Mouse (Mus musculus) layer of hippocampus, postnatal 10 days (tissue): ENCODE measurements around the gene Hoxd8. TPM values are rescaled to one million over a fixed set of nuclear protein-coding genes. Genes with fewer than 3 reads are reported as not detected.

Source experiments
- DNase-seq, 2 experiments: peaks; one replicate each; pipeline ENCODE4 v3.0.0; 2021; ENCODE audit warnings: low spot score in 2 of 2
- total RNA-seq, 2 experiments: library from RNA; stranded (reverse); gene quantifications; 2 replicates each; pipeline ENCODE4 v1.2.3; 2021

Hoxd8 gene
- total RNA-seq, 2 experiments from 2014 or later: 0.23 TPM; not detected in 1

- DNase-seq: no peak
Measured at GRCm38 (mm10) chr2:74698201-74699052, 6.0 kb upstream of the Hoxd8 start.

DNA sequence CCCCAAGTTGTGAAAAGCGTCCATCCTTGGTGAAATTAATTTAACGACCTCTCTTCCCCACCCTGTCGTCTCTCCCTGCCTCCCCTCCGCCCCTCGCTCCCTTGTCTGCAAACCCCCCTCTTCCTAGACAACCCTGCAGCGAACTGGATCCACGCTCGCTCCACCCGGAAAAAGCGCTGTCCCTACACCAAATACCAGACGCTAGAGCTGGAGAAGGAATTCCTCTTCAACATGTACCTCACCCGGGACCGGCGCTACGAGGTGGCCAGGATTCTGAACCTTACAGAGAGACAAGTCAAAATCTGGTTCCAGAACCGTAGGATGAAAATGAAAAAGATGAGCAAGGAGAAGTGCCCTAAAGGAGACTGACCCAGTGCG, 5.4 kb upstream of the Hoxd8 start:
- no peak for DNase-seq

- DNase-seq: no peak
Measured at GRCm38 (mm10) chr2:74699664-74700545, 4.5 kb upstream of the Hoxd8 start.

GRCm38 (mm10) chr2:74700546-74701112, 3.8 kb upstream of the Hoxd8 start:
- DNase-seq: no peak

GRCm38 (mm10) chr2:74701949-74702819, 2.2 kb upstream of the Hoxd8 start:
- peak; percentile 88 to 89 for DNase-seq

- DNase-seq: no peak
Measured at GRCm38 (mm10) chr2:74702820-74703219, 1.6 kb upstream of the Hoxd8 start.

GRCm38 (mm10) chr2:74703317-74703716, 1.1 kb upstream of the Hoxd8 start:
- DNase-seq: no peak

- no peak for DNase-seq
Measured at GRCm38 (mm10) chr2:74703720-74704392, 559 bp upstream of the Hoxd8 start.

DNA sequence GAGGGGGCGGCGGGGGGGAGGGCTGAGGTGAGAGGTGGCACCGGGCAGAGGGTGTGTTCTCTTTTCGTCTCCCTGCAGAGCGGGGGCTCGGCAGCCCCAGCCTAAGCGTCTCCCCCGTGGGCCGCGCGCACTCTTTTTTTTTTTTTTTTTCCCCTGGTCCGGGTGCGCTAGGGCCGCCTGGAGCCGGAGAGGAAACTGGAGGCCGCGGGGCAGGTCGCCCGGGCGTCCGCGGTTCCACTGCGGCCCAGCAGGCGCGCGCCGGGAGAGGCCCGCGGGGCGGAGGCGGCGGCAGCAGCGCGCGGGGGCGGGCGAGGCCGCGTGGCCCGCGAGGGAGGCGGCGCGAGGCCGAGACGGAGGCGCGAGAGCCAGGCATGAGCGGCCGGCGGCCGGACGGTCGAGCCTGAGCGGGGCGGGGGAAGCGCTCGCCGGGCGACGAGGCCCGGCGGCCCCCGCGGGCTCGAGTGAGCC, 618 bp downstream of the Hoxd8 start:
- no peak for DNase-seq

DNA sequence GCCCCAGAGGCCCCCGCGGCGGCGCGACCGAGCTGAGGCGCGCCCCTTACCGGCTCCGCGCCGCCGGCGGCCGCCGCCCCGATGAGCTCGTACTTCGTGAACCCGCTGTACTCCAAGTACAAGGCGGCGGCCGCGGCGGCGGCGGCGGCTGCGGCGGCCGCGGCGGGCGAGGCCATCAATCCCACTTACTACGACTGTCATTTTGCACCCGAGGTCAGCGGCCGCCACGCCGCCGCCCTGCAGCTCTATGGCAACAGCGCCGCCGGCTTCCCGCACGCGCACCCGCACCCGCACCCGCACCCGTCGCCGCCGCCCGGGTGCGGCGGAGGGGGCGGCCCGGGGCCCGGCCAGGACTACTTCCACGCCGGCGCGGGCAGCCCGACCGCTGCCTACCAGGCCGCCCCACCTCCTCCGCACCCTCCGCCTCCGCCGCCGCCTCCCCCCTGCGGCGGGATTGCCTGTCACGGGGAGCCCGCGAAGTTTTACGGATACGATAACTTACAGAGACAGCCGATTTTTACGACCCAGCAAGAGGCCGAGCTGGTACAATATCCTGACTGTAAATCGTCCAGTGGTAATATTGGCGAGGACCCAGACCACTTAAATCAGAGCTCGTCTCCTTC, 1.2 kb downstream of the Hoxd8 start:
- no peak for DNase-seq

DNA sequence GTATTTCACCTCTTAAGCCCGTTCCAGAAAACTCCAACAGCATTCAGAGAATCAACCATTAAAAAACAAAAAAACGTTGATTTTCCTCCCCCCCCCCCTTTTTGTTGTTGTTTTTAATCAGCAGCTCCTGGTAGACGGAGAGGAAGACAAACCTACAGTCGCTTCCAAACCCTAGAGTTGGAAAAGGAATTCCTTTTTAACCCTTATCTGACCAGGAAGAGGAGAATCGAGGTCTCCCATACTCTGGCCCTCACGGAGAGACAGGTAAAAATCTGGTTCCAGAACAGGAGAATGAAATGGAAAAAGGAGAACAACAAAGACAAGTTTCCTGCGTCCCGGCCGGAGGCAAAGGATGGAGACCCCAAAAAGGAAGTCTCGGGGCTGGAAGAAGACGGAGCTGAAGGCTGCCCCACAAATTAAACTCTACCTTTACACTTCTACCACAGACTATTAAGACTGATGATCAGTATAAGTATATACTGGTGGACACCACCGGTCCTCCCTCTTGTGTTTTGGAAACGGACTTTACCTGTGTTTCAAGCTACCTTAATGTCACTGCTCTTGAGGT, 2.1 kb downstream of the Hoxd8 start:
- no peak for DNase-seq

GRCm38 (mm10) chr2:74707599-74707998, 3.2 kb downstream of the Hoxd8 start:
- no peak for DNase-seq

- DNase-seq: no peak
Measured at GRCm38 (mm10) chr2:74708676-74709075, 4.3 kb downstream of the Hoxd8 start.

- DNase-seq: no peak
Measured at GRCm38 (mm10) chr2:74709465-74710419, 5.3 kb downstream of the Hoxd8 start.

- DNase-seq: no peak
Measured at GRCm38 (mm10) chr2:74710929-74711543, 6.6 kb downstream of the Hoxd8 start.

GRCm38 (mm10) chr2:74711721-74712621, 7.6 kb downstream of the Hoxd8 start, which contains the start of the genes Hoxd3 and Hoxd4:
Hoxd3 (plus strand) TSS chr2:74711927.
Hoxd4 (plus strand) TSS chr2:74711929.
- DNase-seq: no peak
